Mouse (Mus musculus) cortical plate, adult 2 months (tissue): ENCODE results near the gene Krt14.

Experiments used
- CTCF ChIP-seq: fragments of 200-500 bp; IDR thresholded peaks from 2 replicates; pipeline ENCODE4 v1.5.1; 2011; ENCODE audit warnings: mild to moderate bottlenecking, control low read depth, low read length; ENCODE audit not compliant: insufficient read depth; ENCODE audit errors: extremely low read depth
- POLR2A ChIP-seq: fragments of 200-500 bp; IDR thresholded peaks from 2 replicates; pipeline ENCODE4 v1.6.1; 2011; ENCODE audit warnings: mild to moderate bottlenecking, low read length, control low read depth; ENCODE audit not compliant: insufficient read depth; ENCODE audit errors: extremely low read depth

DNA sequence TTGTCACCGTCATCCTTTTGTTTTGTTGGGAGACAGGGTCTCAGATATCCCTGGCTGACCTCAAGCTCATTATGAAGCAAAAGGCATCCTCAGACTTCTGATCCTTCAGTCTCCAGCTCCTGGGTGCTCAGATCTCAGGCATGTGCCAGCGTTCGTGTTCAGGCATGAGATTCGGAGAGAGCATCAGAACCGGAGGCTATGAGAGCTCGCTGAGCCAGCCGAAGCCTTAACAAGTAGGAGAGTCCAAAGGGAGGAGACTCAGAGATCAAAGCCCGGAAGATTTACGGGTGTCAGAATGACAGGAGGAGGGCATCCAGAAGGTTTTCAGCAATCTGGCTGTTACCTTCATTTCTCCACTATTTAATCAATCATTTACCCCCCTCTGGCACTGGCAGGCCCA is 30.6 kb downstream of the Krt14 start:
- TF ChIP-seq CTCF (no peak), POLR2A (no peak)
